Mouse (Mus musculus): ENCODE measurements at regions not wholly inside any gene's neighbourhood (a gene's known extent, or its start where the extent isn't known, plus 50 kb on each side); places are given as distances from the start of the nearest gene placed in this dataset.

DNA sequence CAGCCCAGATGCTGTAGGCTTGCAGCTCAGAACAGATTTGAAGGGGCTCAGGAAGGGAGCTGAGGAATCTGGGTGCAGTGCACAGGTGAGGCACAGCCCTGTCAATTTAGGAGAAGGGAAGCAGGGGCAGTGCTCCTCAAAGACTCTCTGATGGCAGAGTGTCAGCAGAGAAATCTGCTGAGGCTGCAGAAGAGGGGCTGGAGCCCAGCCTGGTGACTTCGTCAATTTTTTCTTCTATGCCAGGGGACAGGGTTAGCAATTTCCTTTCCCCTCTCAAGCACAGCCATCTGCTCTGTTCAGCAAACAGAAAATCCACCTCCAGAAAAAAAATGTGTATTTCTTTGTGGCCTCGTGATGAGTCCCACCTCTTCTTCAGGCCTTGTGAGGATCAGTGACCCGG lies 82.0 kb upstream of the Cpeb4 start:
- no peak for TF ChIP-seq CTCF (IDR thresholded peaks at IDR 0.05; ENCODE audit: insufficient read depth, low read depth, low read length)
- no peak for TF ChIP-seq POLR2A (IDR thresholded peaks at IDR 0.05; ENCODE audit: insufficient read depth, low read depth, low read length)

Data from olfactory bulb, adult 2 months (tissue).